Mouse (Mus musculus) bone marrow macrophage, adult 2 months (primary cell): ENCODE data around the gene B4galt2. TPM values are rescaled to one million over a fixed set of nuclear protein-coding genes. Genes with fewer than 3 reads are reported as not detected.

Experiments
- H3K27ac ChIP-seq: 2 replicates; pipeline ENCODE4 v1.5.1; 2012; ENCODE audit warnings: low read depth, low read length; ENCODE audit not compliant: insufficient read depth
- H3K4me1 ChIP-seq: 2 replicates; pipeline ENCODE4 v1.6.1; 2012; ENCODE audit warnings: low read length; ENCODE audit not compliant: control insufficient read depth, insufficient read depth
- H3K4me3 ChIP-seq: 2 replicates; pipeline ENCODE4 v1.5.1; 2012; ENCODE audit warnings: mild to moderate bottlenecking, low read length, moderate library complexity; ENCODE audit not compliant: insufficient read depth
- CTCF ChIP-seq: IDR thresholded peaks from 2 replicates; pipeline ENCODE4 v1.5.1; 2012; ENCODE audit warnings: low read depth, mild to moderate bottlenecking, low read length, moderate library complexity
- POLR2A ChIP-seq: IDR thresholded peaks from 2 replicates; pipeline ENCODE4 v1.6.1; 2012; ENCODE audit warnings: mild to moderate bottlenecking, low read depth, low read length, borderline replicate concordance
- polyA plus RNA-seq: library from polyadenylated mRNA; stranded (reverse); fragments of >200 nt; gene quantifications from 2 replicates; pipeline ENCODE4 v1.2.4, GENCODE M21; 2012; ENCODE audit not compliant: missing spikeins, insufficient read depth, insufficient read length

Gene B4galt2
- polyA plus RNA-seq, 1 experiment, result not detected

- Histone ChIP-seq H3K4me3 (no peak overlapping the region), H3K4me1 (peaks cover 37% of the 10 kb centered on the region), H3K27ac (peak overlapping the region; percentile 7)
- TF ChIP-seq POLR2A (no peak), CTCF (no peak)
These were observed 35.0 kb upstream of the B4galt2 start for GRCm38 (mm10) chr4:117918261-117918660.

GRCm38 (mm10) chr4:117917847-117918246, 34.6 kb upstream of the B4galt2 start:
- peak overlapping the region; percentile 98 for H3K27ac ChIP-seq
- peaks cover 41% of the 10 kb centered on the region for H3K4me1 ChIP-seq
- TF ChIP-seq POLR2A (no peak), CTCF (no peak)
- H3K4me3 ChIP-seq, result no peak overlapping the region

GRCm38 (mm10) chr4:117917402-117917801, 34.1 kb upstream of the B4galt2 start:
- H3K27ac ChIP-seq, result peak overlapping the region; percentile 98
- H3K4me1 ChIP-seq, result peaks cover 43% of the 10 kb centered on the region
- no peak overlapping the region for H3K4me3 ChIP-seq
- TF ChIP-seq CTCF (no peak), POLR2A (no peak)

- H3K4me3 ChIP-seq, result peak overlapping the region; percentile 79
These were observed 33.1 kb upstream of the B4galt2 start for GRCm38 (mm10) chr4:117916386-117916785.

GRCm38 (mm10) chr4:117915489-117916105, 32.3 kb upstream of the B4galt2 start:
- no peak for TF ChIP-seq CTCF
- TF ChIP-seq POLR2A, result no peak
- H3K27ac ChIP-seq, result peak overlapping the region; percentile 98
- peak overlapping the region; percentile 79 for H3K4me3 ChIP-seq
- peaks cover 43% of the 10 kb centered on the region for H3K4me1 ChIP-seq

More at GRCm38 (mm10) chr4:117916386-117916785, 33.1 kb upstream of the B4galt2 start:
- Histone ChIP-seq H3K27ac (peak overlapping the region; percentile 98), H3K4me1 (peaks cover 43% of the 10 kb centered on the region)
- TF ChIP-seq POLR2A, result no peak
- TF ChIP-seq CTCF, result no peak

GRCm38 (mm10) chr4:117914591-117915442, 31.5 kb upstream of the B4galt2 start, which contains the start of gene Ipo13:
TSS of gene Ipo13 (minus strand) at chr4:117914999.
- TF ChIP-seq POLR2A (no peak), CTCF (no peak)
- Histone ChIP-seq H3K4me3 (peak within 1 kb of the TSS; percentile 79), H3K27ac (peak within 1 kb of the TSS; percentile 98), H3K4me1 (peaks cover 48% of the 10 kb centered on the region)

GRCm38 (mm10) chr4:117914031-117914430, 30.7 kb upstream of the B4galt2 start:
- Histone ChIP-seq H3K4me1 (peaks cover 46% of the 10 kb centered on the region), H3K27ac (no peak overlapping the region), H3K4me3 (peak overlapping the region; percentile 79)
- no peak for TF ChIP-seq POLR2A
- no peak for TF ChIP-seq CTCF

GRCm38 (mm10) chr4:117913421-117913820, 30.1 kb upstream of the B4galt2 start:
- Histone ChIP-seq H3K4me3 (peak overlapping the region; percentile 79), H3K4me1 (peaks cover 46% of the 10 kb centered on the region), H3K27ac (no peak overlapping the region)
- TF ChIP-seq POLR2A, result no peak
- no peak for TF ChIP-seq CTCF

- Histone ChIP-seq H3K4me1 (peaks cover 45% of the 10 kb centered on the region), H3K4me3 (peak overlapping the region; percentile 79; the same call in 1 of the 2 replicates), H3K27ac (no peak overlapping the region)
- TF ChIP-seq POLR2A (no peak), CTCF (no peak)
These were observed 29.5 kb upstream of the B4galt2 start for GRCm38 (mm10) chr4:117912685-117913273.
